Mouse (Mus musculus): ENCODE results near the gene Ddost. TPM values are rescaled to one million over a fixed set of nuclear protein-coding genes. Genes with fewer than 3 reads are reported as not detected.

The Ddost gene
- total RNA-seq, 2 experiments from 2014 or later, result 93.2 to 93.8 TPM

DNA sequence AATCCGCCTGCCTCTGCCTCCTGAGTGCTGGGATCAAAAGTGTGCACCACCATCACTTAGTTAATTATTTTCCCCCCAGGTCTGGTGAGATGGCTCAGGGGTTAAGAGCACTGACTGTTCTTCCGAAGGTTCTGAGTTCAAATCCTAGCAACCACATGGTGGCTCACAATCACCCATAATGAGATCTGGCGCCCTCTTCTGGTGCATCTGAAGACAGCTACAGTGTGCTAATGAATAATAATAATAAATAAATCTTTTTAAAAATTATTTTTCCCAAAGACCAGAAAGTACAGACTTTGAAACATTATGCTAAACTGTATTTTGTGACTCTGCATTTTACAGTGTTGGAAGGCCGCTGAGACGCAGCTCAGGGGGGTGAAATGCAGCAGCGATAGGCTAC, 31.1 kb downstream of the Ddost start:
- DNase-seq (ENCODE audit: low spot score in 2 of 2), result no peak

- DNase-seq (ENCODE audit: low spot score in 2 of 2), result no peak
Observed at GRCm38 (mm10) chr4:138336876-138337275, 32.3 kb downstream of the Ddost start.

- DNase-seq (ENCODE audit: low spot score in 2 of 2), result no peak
Observed at GRCm38 (mm10) chr4:138337341-138337740, 32.8 kb downstream of the Ddost start.

- DNase-seq (ENCODE audit: low spot score in 2 of 2), result peak; percentile 48 to 74
Observed at GRCm38 (mm10) chr4:138339963-138340362, 35.4 kb downstream of the Ddost start.

GRCm38 (mm10) chr4:138341393-138341792, 36.9 kb downstream of the Ddost start:
- no peak for DNase-seq (ENCODE audit: low spot score in 2 of 2)

DNA sequence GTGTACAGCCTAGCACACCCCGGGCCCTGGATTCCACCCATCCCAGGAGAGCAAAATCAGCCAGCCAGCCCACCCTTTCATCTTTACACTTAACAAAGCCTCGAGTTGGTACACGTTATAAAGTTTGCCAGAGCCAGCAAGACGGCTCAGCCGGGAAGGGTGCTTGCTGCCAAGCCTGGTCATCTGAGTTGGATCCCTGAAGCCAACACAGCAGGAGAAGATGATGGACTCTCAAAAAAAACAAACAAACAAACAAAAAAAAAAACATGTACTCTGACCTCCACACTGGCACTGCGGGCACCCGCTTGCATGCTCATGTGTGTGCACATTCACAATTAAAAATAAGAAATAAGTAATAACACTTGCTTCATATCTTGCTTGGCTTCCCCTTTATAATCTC, 37.5 kb downstream of the Ddost start:
- DNase-seq (ENCODE audit: low spot score in 2 of 2), result no peak

DNA sequence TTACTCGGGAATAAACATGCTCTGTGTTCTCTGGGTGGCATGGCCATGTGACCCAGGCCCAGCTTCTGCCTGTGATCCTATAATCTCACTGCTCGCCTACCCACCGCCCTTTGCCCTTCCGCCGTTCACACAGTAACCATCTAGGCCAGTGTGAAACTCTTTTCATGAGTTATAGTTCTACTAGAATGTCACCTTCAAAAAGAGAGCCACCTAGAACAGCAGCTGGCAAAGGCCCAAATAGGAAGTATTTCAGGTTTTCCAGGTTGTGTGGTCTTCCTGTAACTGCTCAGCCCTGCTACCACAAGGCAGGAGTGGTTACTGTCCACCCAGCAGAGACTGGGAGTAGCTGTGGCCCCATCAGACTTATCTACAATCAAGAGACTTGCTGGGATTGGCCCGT, 38.2 kb downstream of the Ddost start:
- no peak for DNase-seq (ENCODE audit: low spot score in 2 of 2)

- DNase-seq (ENCODE audit: low spot score in 2 of 2), result no peak
Observed at GRCm38 (mm10) chr4:138343341-138343837, 38.9 kb downstream of the Ddost start.

- DNase-seq (ENCODE audit: low spot score in 2 of 2), result no peak
Observed at GRCm38 (mm10) chr4:138344891-138345545, 40.5 kb downstream of the Ddost start.

GRCm38 (mm10) chr4:138347280-138347679, 42.8 kb downstream of the Ddost start:
- DNase-seq (ENCODE audit: low spot score in 2 of 2), result no peak

GRCm38 (mm10) chr4:138348716-138349115, 44.2 kb downstream of the Ddost start:
- DNase-seq (ENCODE audit: low spot score in 2 of 2), result no peak

DNA sequence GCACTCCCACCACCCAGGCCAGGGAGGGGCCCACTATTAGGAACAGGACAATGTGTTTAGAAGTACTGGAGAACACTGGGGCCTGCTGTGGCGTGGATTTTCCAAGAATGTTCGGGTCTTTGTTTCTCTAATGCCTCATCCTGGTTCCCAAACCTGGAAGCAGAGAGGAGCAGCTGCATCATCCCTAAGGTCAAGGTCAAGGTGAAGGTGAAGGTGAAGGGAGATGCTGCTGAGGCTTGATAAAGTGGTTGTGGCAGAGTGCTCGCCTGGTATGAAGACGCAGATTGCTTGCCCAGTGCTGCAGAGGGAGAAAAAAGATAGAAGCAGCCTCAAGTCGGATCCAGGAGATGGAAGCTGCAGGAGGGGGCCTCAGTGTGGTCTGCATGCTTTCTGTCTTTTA, 47.3 kb downstream of the Ddost start:
- DNase-seq (ENCODE audit: low spot score in 2 of 2), result no peak

GRCm38 (mm10) chr4:138352692-138353091, 48.2 kb downstream of the Ddost start:
- no peak for DNase-seq (ENCODE audit: low spot score in 2 of 2)

DNA sequence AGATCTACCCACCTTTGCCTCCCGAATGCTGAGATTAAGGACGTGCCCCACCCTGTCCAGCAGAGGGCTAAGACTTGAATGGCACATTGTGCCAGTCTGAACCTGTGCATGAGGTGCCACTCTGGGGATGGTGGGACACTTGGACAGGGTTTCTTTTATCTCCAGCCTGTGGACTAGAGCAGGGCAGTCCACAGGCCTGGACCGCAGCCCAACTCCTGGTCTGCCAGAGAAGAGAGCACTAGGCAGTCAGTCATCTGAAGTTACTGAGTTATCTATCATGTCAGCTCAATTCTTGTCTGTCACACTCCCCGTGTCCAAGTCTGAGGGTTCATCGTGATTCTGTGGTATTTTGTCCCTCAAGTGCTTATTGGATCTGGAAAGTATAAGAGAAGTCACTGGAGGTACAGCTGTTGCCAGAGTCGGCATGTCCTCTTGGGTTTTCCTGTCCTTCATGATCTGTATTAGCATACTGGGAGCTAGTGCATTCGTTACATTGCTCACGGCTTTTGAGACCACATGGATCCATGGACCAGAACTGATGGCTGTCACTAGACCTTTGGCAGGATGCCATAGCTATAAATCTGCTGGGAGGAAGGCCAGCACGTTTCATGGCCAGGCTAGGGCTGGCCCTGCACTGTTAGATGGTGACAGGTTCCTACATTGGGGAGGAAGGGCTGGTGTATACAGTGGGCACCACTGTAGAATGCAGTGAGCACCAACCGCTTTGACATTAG, 49.1 kb downstream of the Ddost start:
- DNase-seq (ENCODE audit: low spot score in 2 of 2), result no peak

- DNase-seq (ENCODE audit: low spot score in 2 of 2), result no peak
Observed at GRCm38 (mm10) chr4:138355496-138355895, 51.0 kb downstream of the Ddost start.

DNA sequence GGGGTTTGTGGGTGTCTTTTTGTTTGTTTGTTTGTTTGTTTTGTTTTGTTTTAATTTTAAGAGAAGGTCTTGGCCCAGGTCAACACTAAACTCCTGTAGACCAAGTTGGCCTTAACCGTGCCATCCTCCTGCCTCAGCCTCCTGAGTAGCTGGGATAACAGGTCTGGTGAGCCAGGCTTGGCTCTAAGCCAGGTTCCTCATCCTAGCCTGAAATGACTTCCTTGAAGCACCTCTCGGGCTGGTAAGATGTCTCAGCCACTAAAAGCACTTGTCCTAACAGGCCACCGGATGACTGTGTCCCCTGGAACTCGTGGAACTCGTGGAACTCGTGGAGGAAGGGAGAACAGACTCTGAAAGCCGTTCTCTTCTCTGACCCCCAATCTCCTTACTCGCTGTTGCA, 51.6 kb downstream of the Ddost start:
- DNase-seq (ENCODE audit: low spot score in 2 of 2), result no peak

DNA sequence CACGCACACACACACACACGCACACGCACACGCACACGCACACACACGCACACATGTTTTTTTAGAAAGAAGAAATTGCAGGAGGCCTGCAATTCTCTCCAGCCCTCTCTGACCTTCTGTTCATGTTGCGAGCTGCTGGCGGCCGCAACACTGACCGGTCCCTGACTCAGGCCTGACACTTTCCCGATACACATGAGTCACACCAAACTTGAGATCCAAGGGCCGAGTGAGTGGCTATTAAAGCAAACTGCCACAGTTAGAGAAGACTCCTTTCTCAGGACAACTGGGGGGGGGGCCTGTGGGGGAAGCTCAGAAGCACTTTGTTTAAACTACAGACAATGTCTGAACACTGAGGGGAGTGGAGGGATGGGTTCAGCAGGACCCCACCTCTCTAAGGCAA, 52.0 kb downstream of the Ddost start:
- DNase-seq (ENCODE audit: low spot score in 2 of 2), result no peak

DNA sequence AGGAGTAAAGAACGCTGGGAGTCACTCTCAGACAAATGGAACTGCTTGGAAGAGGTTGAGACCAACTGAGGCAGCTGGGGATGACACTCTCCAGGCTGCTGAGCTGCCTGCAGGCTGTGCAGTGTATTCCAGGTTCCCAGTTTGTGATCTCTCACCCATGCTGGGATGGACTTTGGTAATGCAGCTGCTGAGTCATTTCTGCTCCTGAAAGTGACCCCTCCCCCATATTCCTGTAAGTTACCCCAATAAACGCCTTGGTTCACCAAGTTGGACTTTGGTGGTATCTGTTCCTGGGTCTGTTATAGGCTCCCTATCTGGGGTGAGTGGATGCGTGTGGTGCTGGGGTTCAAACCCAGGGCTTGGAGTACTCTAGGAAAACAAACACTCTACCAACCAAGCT, 53.6 kb downstream of the Ddost start:
- DNase-seq (ENCODE audit: low spot score in 2 of 2), result no peak

DNA sequence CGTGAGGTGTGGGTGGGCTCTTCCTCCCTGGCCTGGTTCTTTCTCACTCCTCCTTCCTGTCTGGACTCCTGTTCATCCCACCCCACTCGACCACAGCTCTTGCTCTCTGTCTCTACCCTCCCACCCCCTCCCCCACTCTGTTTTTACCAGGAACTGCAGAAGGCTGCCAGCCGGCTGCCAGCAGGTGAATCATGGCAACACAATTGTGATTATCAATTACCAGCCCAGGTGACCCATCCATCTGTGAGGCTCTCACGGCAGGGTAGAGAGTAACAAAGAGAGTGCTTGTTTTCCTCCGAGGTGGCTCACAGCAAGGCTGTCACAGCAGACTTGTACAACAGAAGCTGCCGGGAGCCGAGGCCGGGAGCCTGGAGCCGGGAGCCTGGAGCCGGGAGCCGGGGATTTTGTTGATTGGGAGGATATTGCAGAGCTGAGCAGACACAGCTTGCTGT, 56.9 kb downstream of the Ddost start:
- DNase-seq (ENCODE audit: low spot score in 2 of 2), result no peak

Data from left cerebral cortex, adult 18-20 months (tissue).